7 mouse cellular contexts compared by ENCODE assay signal in the genomic region with DNA sequence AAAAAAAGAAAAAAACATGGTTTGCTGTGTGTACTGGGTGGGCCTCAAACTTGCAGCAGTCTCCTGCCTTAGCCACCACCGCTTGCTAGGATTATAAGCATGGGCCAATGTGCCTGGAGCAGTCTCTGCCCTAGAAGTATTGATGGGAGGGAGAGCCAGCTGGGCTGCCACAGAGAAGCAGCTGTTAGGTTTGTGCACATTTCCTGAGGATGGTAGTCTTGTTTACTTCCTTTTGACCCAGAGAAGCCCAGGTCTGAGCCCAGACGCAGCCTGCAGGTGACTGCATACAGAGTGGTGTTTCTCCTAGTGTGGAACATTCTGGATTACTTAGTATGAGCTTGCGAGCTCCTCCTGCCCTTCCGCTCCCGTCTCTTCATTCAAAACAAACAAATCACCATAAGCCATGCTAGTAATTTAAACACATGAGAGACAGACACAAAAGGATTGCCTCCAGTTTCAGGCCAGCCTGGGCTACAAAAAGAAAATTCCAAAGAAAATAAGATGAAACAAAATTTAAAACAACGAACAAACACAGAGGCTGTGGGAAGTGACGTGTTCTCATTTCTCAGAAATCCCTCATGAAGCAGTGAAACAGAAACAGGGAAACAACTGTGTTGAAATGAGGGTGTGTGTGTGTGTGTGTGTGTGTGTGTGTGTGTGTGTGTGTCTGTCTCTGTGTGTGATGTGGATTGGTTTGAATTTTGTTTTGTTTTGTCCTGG. TPM values are rescaled to one million over a fixed set of nuclear protein-coding genes. Genes with fewer than 3 reads are reported as not detected.
DNase-seq lines count a peak whose midpoint lies in the region; ATAC-seq and TF ChIP-seq lines count a peak whose summit lies in the region.

No protein-coding gene starts in this region.

- no peak for TF ChIP-seq POLR2A in olfactory bulb, adult 2 months (IDR thresholded peaks at IDR 0.05; ENCODE audit: insufficient read depth, low read depth, low read length)

- H3K9ac ChIP-seq in embryonic facial prominence, embryonic 14.5 days (ENCODE audit: low read depth, low read length): no peak overlapping the region
- H3K9ac ChIP-seq in intestine, postnatal 0 days (ENCODE audit: low read depth, low read length): no peak overlapping the region

- 69% methylated on average over 7 of the region's 7 CpGs for WGBS in embryonic facial prominence, embryonic 14.5 days
- WGBS in intestine, postnatal 0 days: 47% methylated on average over 7 of the region's 7 CpGs
- 58% methylated on average over 7 of the region's 7 CpGs for WGBS in olfactory bulb, adult 2 months

- 0 out of 2 replicates have a peak overlapping the region, but pooled peaks have one; percentile 11 for H3K4me2 ChIP-seq in embryonic facial prominence, embryonic 14.5 days (ENCODE audit: low read depth, low read length)
- H3K4me2 ChIP-seq in intestine, postnatal 0 days (replicated peaks; ENCODE audit: low read depth): 0 out of 2 replicates have a peak overlapping the region, but pooled peaks have one; percentile 10

- H3K27ac ChIP-seq in embryonic facial prominence, embryonic 14.5 days (replicated peaks; ENCODE audit: low read depth, low read length): peak overlapping the region; percentile 84; the same call in 1 of the 2 replicates
- peak overlapping the region; percentile 77 for H3K27ac ChIP-seq in intestine, postnatal 0 days (ENCODE audit: low read depth, low read length)
- H3K27ac ChIP-seq in olfactory bulb, adult 2 months (ENCODE audit: insufficient read depth, low read depth, low read length): peak overlapping the region; percentile 57; the same call in 1 of the 2 replicates

- no peak overlapping the region for H3K4me3 ChIP-seq in embryonic facial prominence, embryonic 14.5 days (ENCODE audit: low read depth, low read length)
- H3K4me3 ChIP-seq in intestine, postnatal 0 days (ENCODE audit: low read depth, low read length): no peak overlapping the region
- no peak overlapping the region for H3K4me3 ChIP-seq in olfactory bulb, adult 2 months (ENCODE audit: insufficient read depth, low read depth, low read length)

- peak; percentile 46 for DNase-seq in retina, postnatal 1 day
- no peak for DNase-seq in retina, embryonic 14.5 days (ENCODE audit: low spot score)
- no peak for DNase-seq in embryonic facial prominence, embryonic 14.5 days (ENCODE audit: low spot score)
- DNase-seq in right cerebral cortex, postnatal 10 days (ENCODE audit: low spot score in 2 of 2): no peak
- DNase-seq in c-Kit-positive CD71-positive TER-119-positive erythroid progenitor cells, embryonic 14.5 days (ENCODE audit: low spot score): no peak

- ATAC-seq in embryonic facial prominence, embryonic 14.5 days (ENCODE audit: low read depth): no peak
- ATAC-seq in intestine, postnatal 0 days: no peak

- peaks cover 12% of the 10 kb centered on the region for H3K4me1 ChIP-seq in embryonic facial prominence, embryonic 14.5 days (ENCODE audit: control insufficient read depth, insufficient read depth, low read length)
- H3K4me1 ChIP-seq in intestine, postnatal 0 days (replicated peaks; ENCODE audit: control insufficient read depth, insufficient read depth, low read length): peaks cover 34% of the 10 kb centered on the region
- peaks cover 34% of the 10 kb centered on the region for H3K4me1 ChIP-seq in olfactory bulb, adult 2 months (ENCODE audit: control insufficient read depth, insufficient read depth, low read length)

- H3K36me3 ChIP-seq in embryonic facial prominence, embryonic 14.5 days (ENCODE audit: control insufficient read depth, insufficient read depth, low read length): peaks cover 36% of the 10 kb centered on the region
- peaks cover 14% of the 10 kb centered on the region; the same call in 1 of the 2 replicates for H3K36me3 ChIP-seq in intestine, postnatal 0 days (ENCODE audit: control insufficient read depth, insufficient read depth)

- TF ChIP-seq CTCF in intestine, postnatal 0 days (IDR thresholded peaks at IDR 0.05; ENCODE audit: low read depth): no peak
- no peak for TF ChIP-seq CTCF in olfactory bulb, adult 2 months (IDR thresholded peaks at IDR 0.05; ENCODE audit: insufficient read depth, low read depth, low read length)

- H3K27me3 ChIP-seq in embryonic facial prominence, embryonic 14.5 days (replicated peaks; ENCODE audit: control insufficient read depth, insufficient read depth, low read length): no peaks in the 10 kb centered on the region
- H3K27me3 ChIP-seq in intestine, postnatal 0 days (replicated peaks; ENCODE audit: control insufficient read depth, insufficient read depth, low read length): no peaks in the 10 kb centered on the region

- no peaks in the 10 kb centered on the region for H3K9me3 ChIP-seq in embryonic facial prominence, embryonic 14.5 days (ENCODE audit: control insufficient read depth, low read length)
- no peaks in the 10 kb centered on the region for H3K9me3 ChIP-seq in intestine, postnatal 0 days (ENCODE audit: control insufficient read depth)

RNA-seq across cellular contexts. Expression of a gene that starts 10.2 kb away (rescaled TPM):
- polyA plus RNA-seq in embryonic facial prominence, embryonic 14.5 days (2014; fragmentation: Nextera tagmentation; extraction: Ambion mirVana): 62.0 and 65.8 TPM in 2 replicates
- polyA plus RNA-seq in intestine, postnatal 0 days (2015; fragmentation: Nextera tagmentation; extraction: Ambion mirVana): 52.4 and 53.3 TPM in 2 replicates
- 157 and 245 TPM in 2 replicates for polyA plus RNA-seq in olfactory bulb, adult 2 months (2012; ENCODE audit: insufficient read depth, insufficient read length, low replicate concordance, missing spikeins)

RNA-seq across cellular contexts. Expression of a gene that starts 19.0 kb away (rescaled TPM):
- polyA plus RNA-seq in embryonic facial prominence, embryonic 14.5 days (2014; fragmentation: Nextera tagmentation; extraction: Ambion mirVana): 2.8 and 3.8 TPM in 2 replicates
- 3.2 and 3.8 TPM in 2 replicates for polyA plus RNA-seq in intestine, postnatal 0 days (2015; fragmentation: Nextera tagmentation; extraction: Ambion mirVana)
- polyA plus RNA-seq in olfactory bulb, adult 2 months (2012; ENCODE audit: insufficient read depth, insufficient read length, low replicate concordance, missing spikeins): not detected in 2 replicates

RNA-seq across cellular contexts. Expression of a gene that starts 44.0 kb away (rescaled TPM):
- 59.8 and 66.9 TPM in 2 replicates for polyA plus RNA-seq in embryonic facial prominence, embryonic 14.5 days (2014; fragmentation: Nextera tagmentation; extraction: Ambion mirVana)
- 44.0 and 48.2 TPM in 2 replicates for polyA plus RNA-seq in intestine, postnatal 0 days (2015; fragmentation: Nextera tagmentation; extraction: Ambion mirVana)
- not detected in 2 replicates for polyA plus RNA-seq in olfactory bulb, adult 2 months (2012; ENCODE audit: insufficient read depth, insufficient read length, low replicate concordance, missing spikeins)
